Mouse (Mus musculus) frontal cortex, adult 2 months (tissue): ENCODE data around the gene Wsb1. TPM values are rescaled to one million over a fixed set of nuclear protein-coding genes. Genes with fewer than 3 reads are reported as not detected.
A peak's percentile ranks its signal among the peaks of the same experiment; 100 is the strongest.
"Not testable (repeated sequence)": the region's sequence is repeated elsewhere in the genome, so short reads cannot be mapped to it uniquely, and the experiment has no call there.

ENCODE experiments used
- DNase-seq, 2 experiments: peaks; one replicate each; pipeline ENCODE4 v3.0.0; 2022; ENCODE audit warnings: low spot score in 1 of 2; ENCODE audit errors: extremely low spot score in 1 of 2
- polyA plus RNA-seq: library from polyadenylated mRNA; depleted of rRNA; stranded (reverse); fragments of >200 nt; gene quantifications from 2 replicates; pipeline ENCODE4 v1.2.3, GENCODE M21; 2012

Gene Wsb1
- polyA plus RNA-seq, 1 experiment = 315 TPM

GRCm38 (mm10) chr11:79273039-79273438, 18.6 kb upstream of the Wsb1 start:
- no peak for DNase-seq

DNA sequence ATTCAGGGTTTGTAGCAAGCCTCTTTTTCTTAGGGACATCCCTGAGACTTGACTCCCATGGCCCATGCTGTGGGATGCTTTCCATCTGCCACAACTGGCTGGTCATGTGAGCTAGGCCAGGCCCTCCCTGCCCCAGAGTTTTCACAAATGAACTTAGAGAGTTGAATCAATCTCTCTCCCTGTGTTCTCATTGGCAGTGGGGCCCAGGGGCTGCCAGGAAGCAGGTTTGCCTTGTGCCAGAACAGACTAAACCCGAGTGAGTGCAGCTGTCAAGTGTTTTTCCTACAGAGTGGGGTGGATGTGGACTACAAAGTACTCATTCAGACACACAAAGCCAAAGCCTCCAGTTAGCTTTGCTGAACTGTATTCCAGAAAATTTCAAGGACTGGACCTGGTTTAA, 12.7 kb upstream of the Wsb1 start:
- DNase-seq = no peak

- no peak for DNase-seq
These were observed 9.9 kb upstream of the Wsb1 start for GRCm38 (mm10) chr11:79264376-79264775.

DNA sequence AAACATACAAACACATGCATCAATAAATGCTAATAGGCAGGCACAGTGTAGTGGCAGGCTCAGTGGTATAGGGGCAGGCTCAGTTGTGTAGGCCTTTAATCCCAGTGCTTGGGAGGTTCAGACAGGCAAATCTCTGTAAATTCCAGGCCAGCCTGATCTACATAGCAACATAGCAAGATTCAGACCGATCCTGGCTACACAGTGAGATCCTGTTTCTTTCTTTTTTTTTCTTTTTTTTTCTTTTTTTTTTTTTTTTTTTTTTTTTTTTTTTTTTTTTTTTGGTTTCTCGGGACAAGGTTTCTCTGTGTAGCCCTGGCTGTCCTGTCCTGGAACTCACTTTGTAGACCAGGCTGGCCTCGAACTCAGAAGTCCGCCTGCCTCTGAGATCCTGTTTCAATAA, 5.7 kb upstream of the Wsb1 start:
- not testable (repeated sequence) for DNase-seq

DNA sequence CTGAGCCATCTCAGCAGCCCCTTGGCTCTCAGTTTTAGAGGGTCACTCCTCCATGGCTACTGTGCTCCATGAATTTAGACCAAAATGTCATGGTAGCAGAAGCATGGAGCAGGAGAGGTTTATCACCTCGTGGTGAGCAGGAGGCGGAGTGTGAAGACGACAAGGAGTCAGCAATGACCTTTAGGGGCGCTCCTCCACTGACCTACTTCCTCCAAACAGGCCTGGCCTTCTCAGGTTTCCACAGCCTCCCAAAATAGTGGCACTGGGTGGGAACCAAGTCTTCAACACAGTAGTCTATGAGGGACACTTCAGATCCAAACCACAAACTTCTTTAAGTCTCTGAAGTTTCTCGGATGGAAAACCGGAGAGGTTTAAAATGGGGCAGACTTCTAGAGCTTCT, 4.3 kb upstream of the Wsb1 start:
- no peak for DNase-seq

- peak in 1 of 2 experiments; percentile 31 for DNase-seq
These were observed 705 bp downstream of the Wsb1 start for GRCm38 (mm10) chr11:79253542-79254390.

- DNase-seq = peak in 1 of 2 experiments; percentile 28
These were observed 1.5 kb downstream of the Wsb1 start for GRCm38 (mm10) chr11:79252881-79253541.

DNA sequence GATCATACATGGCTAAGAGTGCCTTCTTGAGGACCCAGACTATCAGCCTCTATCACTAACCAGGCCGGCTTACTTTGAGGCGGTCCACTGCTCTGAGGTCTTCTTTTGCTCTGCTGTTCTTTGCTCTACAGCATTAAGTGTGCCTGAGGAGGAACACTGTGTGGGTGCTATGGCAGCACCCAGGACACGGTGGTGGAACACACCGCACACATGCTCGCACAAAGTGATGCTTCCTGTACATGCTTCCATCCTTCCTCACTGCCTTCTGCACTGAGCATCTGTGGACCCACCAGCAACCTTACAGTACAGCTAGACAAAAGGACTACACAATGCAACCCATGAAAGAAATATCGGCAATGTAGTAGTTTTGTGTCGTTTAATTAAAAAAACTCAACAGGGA, 15.4 kb downstream of the Wsb1 start:
- DNase-seq = no peak

DNA sequence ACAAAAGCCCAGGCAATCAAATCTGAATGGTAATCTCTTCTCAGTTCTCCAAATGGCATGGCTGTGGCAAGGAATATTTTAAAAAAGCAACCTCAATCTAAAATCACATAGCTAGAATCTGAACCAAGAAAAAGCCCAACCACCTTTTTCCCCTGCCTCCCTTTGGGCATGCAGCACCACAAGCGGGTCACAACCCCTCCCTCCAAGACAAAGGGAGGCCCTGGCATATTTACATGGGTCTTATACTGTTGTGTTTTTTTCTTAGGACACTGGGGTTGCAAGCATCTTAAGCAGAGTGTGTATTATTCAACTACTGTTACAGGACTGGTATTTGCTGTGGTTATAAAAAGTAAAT, 16.1 kb downstream of the Wsb1 start:
- no peak for DNase-seq

GRCm38 (mm10) chr11:79237644-79238397, 16.6 kb downstream of the Wsb1 start:
- no peak for DNase-seq

DNA sequence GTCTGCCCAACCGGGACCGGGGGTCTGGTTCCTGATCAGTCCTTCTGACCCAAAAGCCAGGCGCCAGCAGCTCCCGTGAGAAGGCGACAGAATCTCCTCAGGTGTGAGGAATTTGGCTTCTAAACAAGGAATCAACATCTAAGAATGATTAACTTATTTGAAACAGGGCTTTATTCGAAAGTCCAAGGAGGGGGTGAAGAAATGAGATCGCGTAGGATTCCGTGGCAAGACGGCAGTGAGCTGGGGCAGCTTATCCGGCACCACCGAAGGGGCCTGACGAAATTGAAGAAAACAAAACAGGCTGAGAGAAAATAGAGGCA, 24.3 kb downstream of the Wsb1 start:
- DNase-seq = no peak

GRCm38 (mm10) chr11:79229561-79230250, 24.8 kb downstream of the Wsb1 start:
- DNase-seq = no peak

DNA sequence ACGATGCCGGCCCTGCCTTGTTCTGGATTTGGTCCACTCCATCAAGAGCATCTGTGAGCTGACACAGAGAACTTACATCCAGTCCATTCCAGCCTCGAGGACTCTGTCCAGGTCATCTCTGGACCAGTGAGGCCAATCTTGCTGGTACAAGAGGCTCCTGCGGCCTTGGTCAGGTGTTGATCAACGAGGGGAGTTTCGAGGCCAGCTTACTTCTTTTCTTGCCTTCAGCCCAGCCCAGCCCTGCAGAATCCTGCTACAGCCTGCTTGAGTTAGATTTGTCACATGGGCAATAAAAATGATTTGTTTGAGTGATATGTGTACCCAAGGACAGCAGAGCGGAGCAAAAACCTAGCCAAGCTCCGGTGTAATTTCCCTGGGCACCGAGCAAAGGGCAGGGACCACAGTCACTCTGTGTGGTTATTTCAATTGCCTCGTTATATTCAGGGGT, 25.4 kb downstream of the Wsb1 start:
- DNase-seq = no peak

DNA sequence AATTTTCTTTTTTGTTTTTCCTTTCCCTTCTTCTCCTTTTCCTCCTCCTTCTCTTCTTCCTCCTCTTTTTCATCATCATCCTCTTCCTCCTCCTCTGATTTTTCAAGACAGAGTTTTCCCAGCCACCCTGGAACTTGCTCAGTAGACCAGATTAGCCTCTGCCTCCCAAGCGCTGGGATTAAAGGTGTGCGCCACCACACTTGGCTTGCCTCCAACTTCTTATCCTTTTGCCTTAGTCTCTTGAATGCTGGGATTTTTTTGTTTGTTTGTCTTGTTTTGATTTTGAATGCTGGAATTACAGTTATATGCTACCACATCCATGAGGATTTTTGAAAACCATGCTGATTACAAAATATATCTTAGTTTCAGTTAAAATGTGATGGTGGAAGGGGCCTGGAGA, 26.4 kb downstream of the Wsb1 start:
- no peak for DNase-seq

DNA sequence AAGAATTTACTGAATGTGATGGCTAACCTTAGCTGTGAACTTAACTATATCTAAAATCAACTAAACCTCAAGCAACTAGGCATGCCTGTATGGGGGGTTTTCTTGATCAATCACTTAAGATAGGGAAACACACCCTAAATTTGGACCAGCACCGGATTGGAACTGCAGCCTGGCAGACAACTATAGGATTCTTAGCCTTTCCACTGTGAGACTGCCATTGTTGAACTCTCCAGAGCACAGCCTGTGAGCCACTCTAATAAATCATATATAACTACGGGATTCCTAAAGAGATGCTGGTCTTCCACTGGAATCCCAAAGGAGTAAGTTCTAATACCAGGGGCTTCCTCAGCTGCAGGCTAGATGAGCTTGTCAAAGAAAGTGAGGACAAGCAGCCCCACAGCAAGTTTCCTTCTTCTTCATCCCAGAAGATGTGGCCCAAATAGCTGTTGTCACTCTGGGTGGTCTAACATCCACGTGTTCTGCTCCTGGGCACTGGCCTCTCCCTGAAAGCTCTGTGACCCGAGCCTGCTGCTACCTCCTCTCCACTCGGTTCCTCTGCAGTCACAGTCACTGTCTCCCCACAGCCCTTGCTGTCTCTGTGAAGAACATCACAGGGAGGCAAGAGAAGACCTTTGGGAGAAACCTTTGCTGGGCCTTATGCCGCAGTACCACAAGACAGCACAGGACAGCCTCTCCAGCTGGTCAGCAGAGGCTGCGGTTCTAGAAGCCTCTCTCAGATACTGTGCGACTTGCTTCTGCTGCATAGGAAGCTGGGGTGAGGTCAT, 28.9 kb downstream of the Wsb1 start:
- DNase-seq = no peak

GRCm38 (mm10) chr11:79224562-79225280, 29.8 kb downstream of the Wsb1 start:
- DNase-seq = peak; percentile 41 to 84

DNA sequence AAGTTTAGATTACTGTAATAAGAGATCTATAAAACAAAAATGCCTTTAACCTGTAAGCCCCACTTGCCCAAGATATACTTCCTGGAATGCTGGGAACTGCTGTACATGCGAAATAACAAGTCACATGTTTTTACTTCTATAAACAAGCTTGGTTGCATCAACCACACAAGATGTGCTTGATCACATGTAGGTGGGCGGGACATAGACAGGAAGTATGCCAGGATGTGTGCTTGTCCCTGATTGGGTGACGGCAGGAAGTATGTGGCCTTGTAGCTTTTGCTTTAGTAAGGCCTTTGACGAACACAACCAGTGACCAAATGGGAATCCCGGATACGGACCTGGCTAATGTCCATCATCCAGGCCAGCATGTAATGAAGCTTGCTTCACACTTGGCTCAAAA, 31.1 kb downstream of the Wsb1 start:
- no peak for DNase-seq

DNA sequence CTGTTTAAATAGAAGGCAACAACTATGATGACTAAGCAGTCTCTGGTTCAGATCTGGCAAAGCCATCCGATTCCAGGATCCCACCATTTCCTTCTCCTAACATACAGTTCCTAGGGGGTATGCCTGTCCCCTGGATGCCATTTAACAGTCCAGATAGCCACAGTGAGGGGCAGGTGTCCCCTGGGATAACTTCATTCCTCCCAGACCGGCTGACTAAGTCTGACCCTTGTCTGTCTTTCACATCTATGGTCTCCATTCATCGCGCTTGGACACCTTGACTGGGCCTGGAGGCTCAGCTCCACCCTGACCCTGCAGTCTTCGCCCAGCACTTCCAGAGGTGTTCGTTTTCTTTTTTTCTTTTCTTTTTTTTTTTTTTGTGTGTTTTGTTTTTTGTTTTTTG, 31.8 kb downstream of the Wsb1 start:
- DNase-seq = no peak

- no peak for DNase-seq
These were observed 32.8 kb downstream of the Wsb1 start for GRCm38 (mm10) chr11:79221641-79222040.
